Mouse (Mus musculus) lung, postnatal 14 days (tissue): ENCODE results near the gene Ppp1cb.
"Not testable (repeated sequence)": the region's sequence is repeated elsewhere in the genome, so short reads cannot be mapped to it uniquely, and the experiment has no call there.

Source experiments
- DNase-seq: peaks from one replicate; pipeline ENCODE4 v3.0.0; 2021

Ppp1cb gene

GRCm38 (mm10) chr5:32458408-32459143, at the start of gene Ppp1cb:
Ppp1cb (plus strand) TSS chr5:32458843.
- DNase-seq = peak; percentile 98

GRCm38 (mm10) chr5:32409747-32410146, 48.9 kb upstream of the Ppp1cb start:
- no peak for DNase-seq

GRCm38 (mm10) chr5:32410954-32411688, 47.5 kb upstream of the Ppp1cb start:
- no peak for DNase-seq

- peak; percentile 32 for DNase-seq
Observed at GRCm38 (mm10) chr5:32412186-32412950, 46.3 kb upstream of the Ppp1cb start.

GRCm38 (mm10) chr5:32413083-32413482, 45.6 kb upstream of the Ppp1cb start:
- no peak for DNase-seq

GRCm38 (mm10) chr5:32413569-32413968, 45.1 kb upstream of the Ppp1cb start:
- DNase-seq = no peak

DNA sequence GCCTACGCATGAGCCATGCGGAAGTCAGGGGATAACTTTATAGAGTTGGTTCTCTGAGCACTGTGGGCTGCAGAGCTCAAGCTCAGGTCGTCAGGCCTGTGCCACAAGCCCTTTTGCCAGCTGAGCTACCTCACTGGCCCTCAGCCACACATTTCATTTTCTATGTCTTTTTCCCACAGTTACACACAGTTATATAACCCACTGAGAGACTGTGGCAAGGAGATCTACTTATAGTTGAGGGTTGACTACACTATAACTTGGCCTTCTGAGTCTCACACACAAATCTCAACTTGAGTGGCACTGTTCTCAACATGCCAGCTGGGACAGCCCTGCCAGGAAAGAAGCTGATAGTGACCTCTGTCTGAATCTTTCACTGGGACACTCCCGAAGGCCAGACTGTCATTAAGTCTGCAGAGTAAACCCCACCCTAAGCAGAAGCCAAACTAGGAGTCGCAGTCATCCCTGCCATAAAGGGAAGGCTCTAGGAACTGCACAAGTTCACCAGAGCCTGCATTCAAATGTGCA, 44.1 kb upstream of the Ppp1cb start:
- DNase-seq = no peak

GRCm38 (mm10) chr5:32415554-32415953, 43.1 kb upstream of the Ppp1cb start:
- DNase-seq = no peak

- peak; percentile 71 for DNase-seq
Observed at GRCm38 (mm10) chr5:32416881-32417280, 41.8 kb upstream of the Ppp1cb start.

DNA sequence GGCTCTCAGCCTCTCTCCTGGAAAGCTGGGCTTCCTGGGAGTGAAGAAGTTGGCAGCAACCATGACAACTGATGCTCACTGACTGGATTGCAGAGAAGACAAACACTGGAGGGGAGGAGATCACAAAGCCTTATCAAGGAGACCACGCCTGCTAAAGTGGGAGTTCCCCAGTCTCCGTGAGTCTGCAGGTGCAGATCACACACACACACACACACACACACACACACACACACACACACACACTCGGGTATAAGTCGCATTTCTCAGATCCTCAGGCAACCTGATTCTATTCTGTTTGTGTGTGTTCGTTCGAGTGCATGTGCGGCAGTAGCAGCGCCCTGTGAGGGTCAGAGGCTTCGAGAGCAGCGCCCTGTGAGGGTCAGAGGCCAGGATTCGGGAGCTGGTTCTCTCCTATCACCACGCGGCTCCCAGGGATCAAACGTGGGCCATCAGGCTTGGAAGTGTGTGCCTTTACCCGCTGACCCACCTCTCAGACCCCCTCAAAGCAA, 36.5 kb upstream of the Ppp1cb start:
- DNase-seq = no peak

- no peak for DNase-seq
Observed at GRCm38 (mm10) chr5:32423339-32424046, 35.1 kb upstream of the Ppp1cb start.

- DNase-seq = no peak
Observed at GRCm38 (mm10) chr5:32424464-32424863, 34.2 kb upstream of the Ppp1cb start.

- DNase-seq = no peak
Observed at GRCm38 (mm10) chr5:32425485-32426171, 33.0 kb upstream of the Ppp1cb start.

DNA sequence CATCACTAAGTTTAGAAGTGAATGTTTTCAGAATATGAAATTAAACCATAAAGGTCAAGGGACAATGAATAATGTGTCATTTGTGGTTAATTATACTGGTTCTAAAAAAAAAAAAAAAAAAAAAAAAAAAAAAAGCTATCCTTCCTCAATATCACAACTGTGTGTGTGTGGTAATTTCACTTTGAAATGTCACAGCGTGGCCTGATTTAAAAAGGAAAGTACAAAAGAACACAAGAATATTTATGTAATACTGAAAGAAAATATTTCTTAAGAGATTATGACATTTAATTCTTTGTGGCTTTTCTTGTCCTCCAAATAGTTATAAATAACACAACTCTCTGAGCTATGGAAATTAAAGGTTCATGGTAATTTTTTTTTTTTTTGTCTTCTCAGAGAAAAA, 28.2 kb upstream of the Ppp1cb start:
- DNase-seq = no peak

DNA sequence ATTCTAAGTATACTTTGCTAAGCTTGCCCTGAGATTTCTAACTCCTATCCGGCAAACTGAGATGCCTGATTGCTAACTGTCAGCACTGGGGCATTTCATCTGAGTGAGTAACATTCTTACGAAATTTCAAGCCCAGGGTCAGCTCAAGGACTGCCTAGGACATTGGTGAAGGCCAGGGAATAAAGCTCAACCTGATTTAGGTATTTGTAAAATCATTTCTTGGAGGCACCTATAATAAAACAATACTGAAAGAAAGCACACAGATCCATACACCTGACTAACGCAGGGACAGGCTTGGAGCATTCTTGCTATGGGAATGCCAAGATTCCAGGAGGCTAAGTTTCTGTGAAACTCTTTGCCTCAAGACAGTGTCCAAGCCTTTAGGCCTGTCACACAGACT, 24.3 kb upstream of the Ppp1cb start:
- DNase-seq = not testable (repeated sequence)

DNA sequence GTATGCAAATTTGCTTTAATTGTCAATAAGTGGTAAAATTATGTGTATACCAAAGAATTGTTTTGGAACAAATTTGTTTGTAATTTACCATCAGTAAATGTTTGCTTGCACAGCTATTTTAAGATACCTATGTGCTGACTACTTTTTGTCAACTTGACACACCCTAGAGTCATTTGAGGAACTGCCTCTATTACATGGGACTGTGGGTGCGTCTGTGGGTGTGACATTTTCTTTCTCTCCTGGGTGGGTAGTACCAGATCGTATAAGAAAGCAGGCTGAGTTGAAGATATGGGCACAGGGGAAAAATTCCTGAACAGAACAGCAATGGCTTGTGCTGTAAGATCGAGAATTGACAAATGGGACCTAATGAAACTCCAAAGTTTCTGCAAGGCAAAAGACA, 23.0 kb upstream of the Ppp1cb start:
- DNase-seq = no peak

DNA sequence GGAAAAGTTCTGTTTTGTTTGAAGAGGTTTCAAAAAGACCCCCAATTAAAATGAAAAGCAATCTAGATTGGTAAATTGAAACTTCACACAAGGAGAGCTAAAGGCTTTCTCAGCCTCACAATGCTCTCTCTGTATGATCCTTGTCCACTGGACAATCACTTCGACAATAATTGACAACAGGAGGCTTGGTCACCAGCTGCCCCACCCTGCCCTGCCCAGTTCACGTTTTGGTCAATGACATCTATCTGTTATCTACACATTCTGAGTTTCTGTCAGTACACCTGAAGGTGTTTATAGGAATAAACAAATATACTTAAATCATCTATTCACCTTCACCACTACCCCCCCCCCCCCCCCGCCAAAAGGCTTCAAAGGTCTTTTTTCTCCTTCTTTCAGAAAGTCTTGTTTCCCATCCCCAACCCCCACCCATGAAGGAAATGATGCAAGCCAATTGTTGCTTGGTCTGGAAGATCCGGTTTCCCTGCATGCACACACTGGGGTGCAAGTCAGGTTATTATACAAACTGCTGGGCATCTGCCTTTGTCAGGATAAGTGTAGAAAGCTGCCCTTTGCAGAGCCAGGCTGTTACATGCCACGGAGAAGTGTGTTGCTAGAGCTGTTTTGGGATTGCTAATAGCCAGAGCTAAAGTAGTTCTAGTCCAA, 20.6 kb upstream of the Ppp1cb start:
- DNase-seq = no peak

DNA sequence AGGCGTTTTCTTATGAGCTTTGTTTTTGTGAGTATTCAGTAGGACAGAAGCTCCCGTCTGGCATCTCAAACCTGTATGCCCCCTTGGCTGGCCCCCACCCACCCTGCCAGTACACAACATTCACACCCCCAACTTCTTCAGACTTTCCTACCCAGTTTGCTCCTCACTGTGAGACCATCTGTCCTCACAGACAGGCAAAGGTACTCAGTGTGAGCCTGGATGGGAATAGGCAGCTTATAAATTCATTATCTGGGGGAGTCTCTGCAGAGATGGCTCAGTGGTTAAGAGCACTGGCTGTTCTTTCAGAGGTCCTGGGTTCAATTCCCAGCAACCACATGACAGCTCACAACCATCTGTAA, 20.1 kb upstream of the Ppp1cb start:
- DNase-seq = no peak

- DNase-seq = no peak
Observed at GRCm38 (mm10) chr5:32441336-32441735, 17.3 kb upstream of the Ppp1cb start.

DNA sequence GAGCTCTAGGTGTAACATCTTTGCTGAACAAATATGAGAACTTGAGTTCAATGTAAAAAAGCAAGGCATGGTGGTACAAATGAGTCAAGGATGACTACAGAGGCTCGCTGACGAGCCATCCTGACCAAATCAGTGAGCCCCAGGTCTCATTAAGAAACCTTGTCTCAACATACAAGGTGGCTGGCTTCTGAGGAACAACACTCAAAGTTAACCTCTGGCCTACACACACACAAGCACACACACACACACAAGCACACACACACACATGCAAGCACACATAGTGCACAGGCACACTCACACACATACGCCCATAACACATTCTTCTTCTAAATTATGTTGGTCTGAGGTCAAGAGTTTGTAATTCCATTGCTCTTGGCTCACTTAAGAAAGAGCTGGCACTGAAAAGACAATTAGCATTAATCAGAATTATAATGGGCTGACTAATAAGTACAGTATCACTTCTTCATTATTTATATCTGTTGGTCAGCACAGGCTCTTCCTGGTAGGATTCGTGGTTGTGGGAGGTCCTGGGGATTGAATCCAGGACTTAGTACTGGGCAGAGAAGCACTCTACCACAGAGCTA, 16.6 kb upstream of the Ppp1cb start:
- no peak for DNase-seq

DNA sequence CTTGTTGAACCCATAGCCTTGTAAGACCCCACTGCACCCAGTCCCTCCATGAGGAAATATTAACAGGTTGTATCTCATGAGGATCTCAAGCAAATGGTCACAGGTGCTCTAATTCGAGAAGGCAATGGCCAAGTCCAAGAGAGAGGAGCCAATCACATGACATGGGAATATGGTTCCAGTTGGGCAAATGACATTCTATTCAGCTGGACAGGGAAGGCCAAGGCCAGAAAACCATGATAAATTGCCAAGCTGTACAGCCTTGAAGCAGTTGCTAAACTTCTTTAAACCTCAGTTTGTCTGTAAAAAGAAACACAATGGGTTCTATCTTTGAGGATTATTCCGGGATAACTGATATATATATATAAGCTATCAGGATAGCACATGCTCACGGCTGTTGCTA, 14.7 kb upstream of the Ppp1cb start:
- DNase-seq = no peak
